Mouse (Mus musculus): ENCODE results near the gene Zfp672.
"Not testable (repeated sequence)": the region's sequence is repeated elsewhere in the genome, so short reads cannot be mapped to it uniquely, and the experiment has no call there.

Zfp672 gene

DNA sequence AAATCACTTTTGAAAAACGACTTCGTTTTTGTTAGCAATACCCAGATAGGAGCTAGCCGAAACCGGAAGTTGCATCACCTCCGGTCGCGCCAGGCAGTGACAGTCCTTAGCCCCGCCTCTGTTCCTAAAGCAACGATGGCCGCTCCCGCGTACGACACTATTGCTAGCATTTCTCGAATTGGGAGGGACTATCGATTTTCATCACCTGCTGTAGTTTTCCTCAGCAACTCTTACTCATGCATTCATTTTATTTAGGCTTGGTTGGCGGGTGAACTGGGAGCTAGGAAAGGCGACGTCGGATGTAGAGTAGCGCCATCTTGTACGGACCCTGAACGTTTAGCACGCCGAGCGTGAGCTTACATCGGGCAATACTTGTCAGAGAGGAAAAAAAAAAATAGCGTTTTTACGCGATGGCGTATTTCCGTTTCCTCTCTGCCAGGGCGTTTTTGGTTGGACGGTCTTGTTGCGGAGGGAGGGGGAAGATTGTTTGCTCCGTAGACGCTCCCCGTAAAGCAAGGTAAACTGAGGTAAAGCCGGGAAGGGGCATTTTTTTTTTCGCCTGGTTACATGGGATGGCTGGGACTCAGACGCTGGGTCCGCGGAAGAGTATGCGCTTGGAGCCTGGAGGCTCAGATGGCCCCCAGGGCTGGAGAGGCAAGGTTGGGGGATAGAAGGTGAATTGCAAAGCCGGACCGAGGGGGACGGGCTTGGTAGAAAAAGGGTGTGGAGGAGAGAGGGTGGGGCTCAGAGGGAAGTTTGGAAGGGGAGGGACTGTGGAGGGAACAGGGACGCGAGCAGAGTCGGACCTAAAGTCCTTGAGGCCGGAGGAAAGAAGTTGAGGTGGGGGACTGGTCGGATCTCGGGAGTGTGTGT, at the start of gene Zfp672, which contains the start of gene Sh3bp5l:
Gene Zfp672, minus strand, starts transcription at position 64 of the 873 bp plus-strand sequence.
Gene Sh3bp5l, plus strand, starts transcription at position 449 of the 873 bp plus-strand sequence.
- in situ Hi-C loops (cut with MboI, MseI): loop anchor here (10.0 kb wide), 1 partner anchor 756 kb away; no protein-coding TSS in a partner anchor

DNA sequence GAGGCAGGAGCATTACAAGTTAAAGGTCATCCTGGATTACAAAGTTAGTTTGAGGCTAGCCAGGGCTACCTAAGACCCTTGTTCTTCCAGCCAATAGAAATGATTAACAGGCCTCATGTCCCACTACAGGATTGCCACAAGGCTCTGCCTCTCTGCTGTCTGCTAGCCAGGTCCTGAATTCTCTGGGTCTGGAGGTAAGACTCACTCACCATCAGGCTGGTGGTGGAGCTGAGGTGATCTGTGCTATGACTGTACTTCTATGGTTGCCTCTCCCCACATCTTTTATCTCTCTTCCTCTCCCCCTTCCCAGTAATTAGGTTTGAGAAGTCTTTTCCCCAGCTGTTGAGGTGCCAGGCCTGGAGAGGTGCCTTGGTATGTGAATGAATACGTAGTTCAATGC, 49.4 kb upstream of the Zfp672 start:
- in situ Hi-C loops (cut with MboI, MseI): no loop called here

DNA sequence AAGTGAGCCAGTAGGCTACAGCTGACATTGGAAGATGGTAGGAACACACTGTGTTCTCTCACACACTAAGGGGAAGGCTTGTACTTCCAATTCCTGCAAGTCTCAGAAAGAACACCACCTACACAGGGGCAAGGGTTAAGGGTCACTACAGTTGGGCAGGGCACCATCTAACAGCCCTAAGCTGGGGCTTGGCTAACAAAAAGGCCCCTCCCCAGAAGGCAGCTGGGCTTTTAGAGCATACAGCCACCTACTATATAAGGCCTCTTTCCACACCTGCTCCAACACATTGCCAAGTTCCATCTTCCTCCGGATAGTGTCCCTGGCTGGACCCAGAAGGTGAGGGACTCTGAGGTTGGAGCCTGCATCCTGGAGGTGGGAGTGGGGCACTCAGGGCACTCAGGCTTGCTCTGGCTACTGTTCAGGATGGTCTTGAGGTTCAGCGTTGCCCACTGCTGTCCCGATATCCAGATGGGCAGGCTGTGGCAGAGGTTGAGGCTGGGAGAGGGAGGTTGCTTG, 48.7 kb upstream of the Zfp672 start, which contains the start of gene Lypd8:
Gene Lypd8, plus strand, starts transcription at position 281 of the 516 bp plus-strand sequence.
- in situ Hi-C loops (cut with MboI, MseI): no loop called here

DNA sequence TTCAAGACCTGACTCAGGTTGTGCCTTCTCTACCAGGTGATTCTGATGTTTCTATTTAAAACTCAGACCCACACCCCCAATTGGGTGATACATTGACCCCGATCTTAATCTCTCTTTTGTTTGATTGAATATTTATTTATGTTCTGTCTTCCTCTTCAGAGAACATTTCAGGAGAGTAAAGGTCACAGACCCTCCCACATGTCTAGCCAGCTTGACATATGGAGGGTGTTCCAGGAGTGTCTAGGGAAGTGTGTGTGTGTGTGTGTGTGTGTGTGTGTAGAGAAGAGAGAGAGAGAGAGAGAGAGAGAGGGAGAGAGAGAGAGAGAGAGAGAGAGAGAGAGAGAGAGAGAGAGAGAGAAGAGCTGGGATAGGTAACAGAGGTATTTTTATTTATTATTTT, 47.5 kb upstream of the Zfp672 start:
- in situ Hi-C loops (cut with MboI, MseI): no loop called here

DNA sequence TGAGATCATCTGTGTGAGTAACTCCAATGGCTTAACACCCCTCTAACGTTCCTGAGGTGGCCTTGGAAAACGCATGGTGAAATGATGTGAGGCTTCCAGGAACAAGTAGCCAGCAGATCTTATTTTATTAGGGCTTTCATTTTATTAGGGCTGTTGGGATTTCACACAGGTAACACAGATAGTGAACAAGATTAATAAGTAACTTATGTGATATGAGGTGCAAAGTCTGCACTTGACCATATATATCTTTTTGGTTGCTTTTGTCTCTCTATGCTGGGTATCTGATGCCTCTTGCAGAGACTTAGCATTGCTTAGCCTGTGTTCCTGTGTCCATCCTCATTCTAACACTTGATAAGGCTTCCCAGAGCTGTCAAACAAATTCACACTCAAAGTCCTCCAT, 47.1 kb upstream of the Zfp672 start:
- in situ Hi-C loops (cut with MboI, MseI): no loop called here

DNA sequence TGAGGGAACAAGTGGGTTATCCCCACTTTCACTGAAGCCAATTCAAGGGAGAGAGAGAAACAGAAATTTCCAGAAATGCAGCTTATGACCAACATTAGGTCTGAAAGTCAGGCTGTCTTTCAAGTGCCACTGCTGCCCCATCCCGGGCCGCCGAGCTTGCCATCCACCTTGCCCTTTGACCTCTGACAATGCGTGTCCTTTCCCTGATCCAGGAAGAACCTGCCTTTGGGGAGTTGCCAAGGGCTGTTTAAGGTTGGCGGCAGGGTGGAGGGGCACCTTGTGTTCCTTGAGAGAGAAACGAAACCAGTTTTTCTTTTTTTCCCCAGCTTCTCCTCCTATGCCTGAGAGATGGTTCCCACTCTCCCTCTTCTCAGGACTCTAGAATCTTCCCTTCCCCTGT, 36.1 kb upstream of the Zfp672 start:
- in situ Hi-C loops (cut with MboI, MseI): not testable (repeated sequence)

DNA sequence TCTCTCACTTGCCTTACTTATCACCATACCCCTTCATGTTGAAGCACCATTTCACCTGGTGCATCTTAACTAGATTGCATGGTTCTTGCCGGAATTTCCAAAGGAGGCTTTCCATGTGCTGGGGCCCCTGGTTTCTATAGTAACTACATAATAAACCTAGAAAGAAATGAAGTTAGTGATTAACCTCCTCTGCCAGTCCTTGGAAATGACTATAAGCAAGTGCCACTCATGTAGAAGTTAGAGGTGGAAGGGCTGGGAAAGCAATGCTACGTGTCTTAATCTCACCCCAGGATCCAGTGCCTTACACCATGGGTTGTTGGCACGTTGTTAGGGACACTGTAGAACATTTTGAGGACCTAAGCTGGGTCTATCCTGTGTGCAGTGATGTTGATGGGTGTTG, 34.3 kb upstream of the Zfp672 start:
- in situ Hi-C loops (cut with MboI, MseI): no loop called here

DNA sequence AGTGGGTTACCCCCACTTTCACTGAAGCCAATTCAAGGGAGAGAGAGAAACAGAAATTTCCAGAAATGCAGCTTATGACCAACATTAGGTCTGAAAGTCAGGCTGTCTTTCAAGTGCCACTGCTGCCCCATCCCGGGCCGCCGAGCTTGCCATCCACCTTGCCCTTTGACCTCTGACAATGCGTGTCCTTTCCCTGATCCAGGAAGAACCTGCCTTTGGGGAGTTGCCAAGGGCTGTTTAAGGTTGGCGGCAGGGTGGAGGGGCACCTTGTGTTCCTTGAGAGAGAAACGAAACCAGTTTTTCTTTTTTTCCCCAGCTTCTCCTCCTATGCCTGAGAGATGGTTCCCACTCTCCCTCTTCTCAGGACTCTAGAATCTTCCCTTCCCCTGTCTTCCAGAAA, 32.4 kb upstream of the Zfp672 start:
- in situ Hi-C loops (cut with MboI, MseI): not testable (repeated sequence)

DNA sequence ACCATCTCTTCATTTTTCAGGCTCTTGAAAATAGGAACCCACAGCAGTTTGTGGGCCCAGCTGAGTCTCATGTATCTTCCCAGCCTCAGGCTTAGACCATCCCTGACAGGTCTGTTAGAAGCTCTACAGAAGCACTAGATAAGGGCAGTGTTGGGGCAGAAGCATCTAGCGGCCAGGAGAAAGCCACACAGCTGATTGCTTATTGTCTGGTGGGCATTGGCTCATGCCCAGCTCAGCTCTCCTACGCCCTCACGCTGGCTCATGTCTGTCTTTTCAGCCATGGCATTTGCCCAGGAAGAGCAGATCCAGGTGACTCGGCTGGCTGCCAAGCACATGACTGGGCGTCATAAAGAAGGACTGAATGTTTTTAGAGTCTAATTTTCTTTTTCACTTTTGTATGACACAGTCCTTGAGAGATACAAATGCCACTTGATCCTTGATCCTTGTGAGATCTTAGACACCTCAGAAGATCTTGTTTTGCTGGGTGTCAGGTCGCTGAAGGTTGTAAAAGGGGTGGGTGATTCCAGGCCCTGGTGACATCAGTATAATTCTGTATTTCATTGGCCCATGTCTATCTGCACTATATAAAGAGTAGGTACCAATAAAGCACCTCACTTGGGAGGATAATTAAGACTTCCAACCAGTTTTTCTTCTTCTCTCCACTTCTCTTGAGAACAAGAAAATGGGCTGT, 27.9 kb upstream of the Zfp672 start:
- in situ Hi-C loops (cut with MboI, MseI): no loop called here

DNA sequence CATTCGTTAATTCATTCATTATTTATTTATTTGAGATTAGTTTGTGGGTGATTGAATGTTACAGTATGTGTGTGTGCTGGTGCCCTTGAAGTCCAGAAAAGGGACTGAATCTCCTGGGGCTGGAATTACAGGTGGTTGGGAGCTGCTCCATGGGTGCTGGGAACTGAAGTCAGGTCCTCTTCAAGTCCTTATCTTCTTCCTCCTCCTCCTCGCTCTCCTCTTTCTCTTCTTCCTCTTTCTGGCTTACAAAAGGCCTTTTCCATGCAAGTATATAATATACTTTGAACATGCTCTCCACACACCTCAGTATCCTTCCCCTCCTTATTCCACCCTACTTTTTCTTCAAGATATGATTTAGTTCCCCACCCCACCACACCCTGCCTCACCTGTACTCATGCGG, 26.9 kb upstream of the Zfp672 start:
- in situ Hi-C loops (cut with MboI, MseI): no loop called here

DNA sequence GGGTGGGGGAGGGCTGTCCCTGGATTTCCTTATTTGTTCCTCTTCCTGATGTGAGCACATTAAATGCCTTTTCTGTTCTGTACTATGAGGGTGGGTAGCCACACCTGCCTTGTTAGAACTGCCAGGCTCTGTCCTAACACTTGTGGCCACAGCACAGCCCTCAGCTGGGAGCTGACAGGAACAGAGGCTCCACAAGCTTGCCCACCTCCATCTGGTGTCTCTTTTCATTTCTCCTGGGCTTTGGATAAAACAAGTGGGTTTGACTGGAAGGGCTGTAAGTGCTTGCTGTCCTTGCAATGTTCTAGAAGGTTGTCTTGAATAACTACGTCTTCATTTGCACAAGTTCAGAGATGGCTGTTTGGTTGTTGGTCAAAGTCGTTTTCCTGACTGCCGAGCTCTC, 24.8 kb upstream of the Zfp672 start:
- in situ Hi-C loops (cut with MboI, MseI): no loop called here

DNA sequence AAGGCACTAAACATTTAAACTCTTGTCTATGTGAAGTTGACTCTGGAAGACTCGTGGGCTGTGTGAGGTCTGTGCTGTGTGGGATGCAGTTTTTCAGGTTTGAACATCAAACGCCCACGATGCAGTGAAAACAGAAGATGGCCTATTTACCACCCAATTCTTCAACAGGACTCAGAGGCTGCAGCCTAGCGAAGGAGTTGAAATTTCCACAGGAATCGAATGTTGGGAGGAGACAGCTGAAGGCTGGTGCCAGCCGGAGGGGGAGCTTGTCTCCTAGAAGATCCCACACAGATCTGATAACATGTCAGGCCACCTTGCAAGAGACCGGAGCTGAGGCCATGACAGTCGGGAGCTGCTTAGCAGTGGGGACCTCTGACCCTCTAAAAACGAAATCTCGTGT, 24.3 kb upstream of the Zfp672 start:
- in situ Hi-C loops (cut with MboI, MseI): no loop called here

DNA sequence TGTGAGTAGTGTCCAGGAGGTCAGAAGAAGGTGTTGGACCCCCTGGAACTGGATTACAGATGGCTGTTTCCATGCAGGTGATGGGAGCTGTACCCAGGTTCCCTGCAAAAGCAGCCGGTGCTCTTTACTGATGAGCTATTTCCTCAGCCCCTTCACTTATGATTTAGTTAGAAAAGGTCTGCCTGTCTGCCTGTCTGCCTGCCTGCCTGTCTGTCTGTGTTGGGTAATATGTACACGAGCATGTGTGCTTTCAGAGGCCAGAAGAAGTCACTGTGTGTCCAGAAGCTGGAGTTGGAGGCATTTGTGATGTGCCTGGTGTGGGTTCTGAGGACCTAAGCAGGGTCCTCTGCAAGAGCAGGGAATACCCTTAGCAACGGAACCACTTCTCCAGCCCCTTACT, 23.6 kb upstream of the Zfp672 start:
- in situ Hi-C loops (cut with MboI, MseI): no loop called here

DNA sequence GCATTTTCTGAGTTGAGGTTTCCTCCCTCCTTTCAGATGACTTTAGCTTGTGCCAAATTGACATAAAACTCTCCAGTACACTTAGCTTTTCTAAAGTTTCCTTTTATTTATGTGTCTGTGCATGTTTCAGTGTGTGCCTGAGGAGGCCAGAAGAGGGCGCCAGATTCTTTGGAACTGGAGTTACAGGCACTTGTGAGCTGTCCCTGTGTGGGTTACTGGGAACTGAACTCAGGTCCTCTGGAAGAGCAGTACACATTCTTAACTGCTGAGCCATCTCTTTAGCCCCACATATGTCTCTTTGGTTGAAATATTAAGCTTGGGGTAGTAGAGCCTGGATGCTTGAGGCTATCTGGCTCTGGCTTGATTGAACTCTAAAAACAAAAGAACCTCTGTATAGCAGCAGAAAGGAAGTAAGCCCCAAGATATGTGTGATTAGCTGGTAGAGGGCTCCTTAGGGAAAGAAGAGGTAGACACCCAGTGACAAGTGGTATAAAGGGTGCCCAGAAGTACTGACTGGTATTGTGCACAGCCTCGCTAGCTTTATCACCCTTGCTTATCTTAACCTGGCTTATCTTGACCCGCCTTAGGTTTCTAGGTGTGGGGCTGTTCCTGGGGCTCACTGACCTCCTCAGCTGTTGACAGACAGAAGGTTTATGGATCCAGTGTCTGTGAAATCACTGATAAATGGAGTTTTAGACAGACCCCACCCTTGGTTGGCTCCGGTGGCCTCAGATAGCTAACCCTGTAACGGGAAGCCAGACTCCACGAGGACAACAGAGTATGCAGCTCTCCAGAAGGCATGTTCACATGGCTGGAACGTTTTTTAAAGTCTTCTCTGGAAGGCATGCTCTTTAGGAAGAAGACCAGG, 22.8 kb upstream of the Zfp672 start:
- in situ Hi-C loops (cut with MboI, MseI): no loop called here

DNA sequence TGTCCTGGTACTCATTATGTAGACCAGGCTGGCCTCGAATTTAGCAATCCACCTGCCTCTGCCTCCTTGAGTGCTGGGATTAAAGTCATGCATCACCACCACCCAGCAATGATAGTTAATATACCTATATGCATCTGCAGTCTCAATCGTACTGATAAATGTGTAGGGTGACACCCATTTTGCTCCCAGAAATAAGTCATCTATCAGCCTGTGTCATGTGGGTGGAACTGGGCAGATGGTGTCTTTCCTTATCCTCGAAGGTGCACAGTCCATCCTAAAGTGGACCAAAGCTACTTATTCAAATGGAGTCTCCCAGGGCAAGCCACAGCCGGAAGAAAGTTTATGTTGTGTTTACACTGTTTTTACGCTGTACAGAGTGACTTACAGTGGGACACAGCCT, 21.0 kb upstream of the Zfp672 start:
- in situ Hi-C loops (cut with MboI, MseI): no loop called here

DNA sequence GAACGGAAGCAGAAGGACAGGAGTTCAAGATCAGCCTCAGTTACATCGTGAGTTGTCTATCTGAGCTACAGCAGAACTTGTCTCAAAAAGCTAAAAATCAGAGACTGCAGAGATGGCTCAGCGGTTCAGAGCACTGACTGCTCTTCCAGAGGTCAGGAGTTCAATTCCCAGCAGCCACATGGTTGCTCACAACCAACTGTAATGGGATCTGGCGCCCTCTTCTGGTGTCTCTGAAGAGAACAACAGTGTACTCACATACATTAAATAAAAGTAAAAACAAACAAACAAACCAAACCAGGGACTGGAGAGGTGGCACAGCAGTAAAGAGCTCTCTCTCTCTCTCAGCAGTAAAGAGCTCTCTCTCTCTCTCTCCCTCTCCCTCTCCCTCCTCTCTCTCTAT, 20.5 kb upstream of the Zfp672 start:
- in situ Hi-C loops (cut with MboI, MseI): no loop called here

DNA sequence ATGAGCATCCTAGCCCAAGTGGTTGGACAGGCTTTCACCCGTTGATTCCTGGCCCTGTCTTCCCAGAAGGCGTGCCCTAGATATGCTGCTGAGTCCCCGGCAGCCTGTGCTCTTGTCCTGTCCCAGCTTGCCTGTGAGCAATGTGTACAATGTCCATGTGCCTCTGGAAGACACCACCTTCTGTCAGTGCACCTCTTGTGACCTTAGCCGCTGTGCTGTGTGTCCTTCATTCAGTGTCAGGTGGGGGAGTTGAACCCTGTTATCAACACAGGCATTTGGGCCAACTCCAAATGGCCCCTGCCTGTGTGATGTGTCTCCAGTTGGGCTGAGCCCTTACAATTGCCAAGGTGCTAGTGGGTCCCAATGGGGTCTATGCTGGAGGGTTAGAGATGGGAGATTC, 16.6 kb upstream of the Zfp672 start:
- in situ Hi-C loops (cut with MboI, MseI): no loop called here

DNA sequence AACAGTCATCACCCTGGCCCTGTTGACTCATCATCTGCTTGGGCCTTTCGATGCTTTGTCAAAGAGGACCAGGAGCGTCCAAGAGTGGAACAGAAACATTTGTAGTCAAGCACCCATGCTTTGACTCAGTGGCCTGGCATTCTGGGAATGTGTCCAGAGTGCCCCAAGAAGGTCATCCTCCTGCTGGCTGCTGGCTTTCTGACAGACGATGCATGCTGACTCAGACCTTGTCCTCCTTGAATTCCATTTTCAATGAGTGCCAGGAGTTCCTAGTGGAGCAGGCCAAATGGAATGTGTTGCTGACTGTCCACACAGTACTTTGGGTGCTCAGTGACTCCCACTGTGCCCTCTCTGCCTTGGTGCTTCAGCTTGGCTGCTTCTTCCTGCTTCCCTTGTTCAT, 4.6 kb upstream of the Zfp672 start:
- in situ Hi-C loops (cut with MboI, MseI): loop anchor here (10.0 kb wide), 1 partner anchor 760 kb away; no protein-coding TSS in a partner anchor

DNA sequence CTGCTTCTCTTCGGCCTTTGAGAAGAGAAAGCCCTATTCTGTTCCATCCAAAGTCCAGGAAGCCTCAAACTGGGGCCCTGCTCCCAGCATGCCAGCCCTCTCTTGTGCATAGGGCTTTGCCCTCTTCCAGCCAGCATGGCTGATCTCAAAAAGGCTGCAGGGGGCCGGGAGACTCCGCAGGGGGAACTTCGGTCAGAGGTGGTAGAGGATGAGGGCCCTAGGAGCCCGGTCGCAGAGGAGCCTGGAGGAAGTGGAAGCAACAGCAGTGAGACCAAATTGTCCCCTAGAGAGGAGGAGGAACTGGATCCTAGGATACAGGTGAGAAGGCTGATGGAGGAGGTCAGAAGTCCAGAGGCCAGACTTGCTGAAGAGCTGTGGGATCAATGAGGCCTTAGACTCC, 1.4 kb upstream of the Zfp672 start:
- in situ Hi-C loops (cut with MboI, MseI): loop anchor here (10.0 kb wide), 1 partner anchor 757 kb away; no protein-coding TSS in a partner anchor

DNA sequence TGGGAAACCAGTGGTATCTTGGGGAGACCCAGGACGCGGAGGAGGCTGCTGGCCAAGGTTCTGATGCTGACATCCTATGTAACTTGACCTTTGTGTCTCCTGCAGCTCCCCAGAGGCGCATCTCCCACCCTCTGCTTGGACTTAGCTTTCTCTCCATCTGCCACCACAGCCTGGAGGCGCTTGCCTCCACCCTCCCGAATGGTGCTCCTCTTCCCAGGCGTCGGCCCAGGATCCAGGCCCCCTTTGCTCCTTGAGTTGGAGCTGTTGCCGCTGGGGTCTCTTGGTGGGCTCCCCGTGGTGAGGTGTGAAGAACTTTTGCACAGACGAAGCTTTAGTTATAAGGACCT, 983 bp upstream of the Zfp672 start:
- in situ Hi-C loops (cut with MboI, MseI): loop anchor here (10.0 kb wide), 1 partner anchor 756 kb away; no protein-coding TSS in a partner anchor

DNA sequence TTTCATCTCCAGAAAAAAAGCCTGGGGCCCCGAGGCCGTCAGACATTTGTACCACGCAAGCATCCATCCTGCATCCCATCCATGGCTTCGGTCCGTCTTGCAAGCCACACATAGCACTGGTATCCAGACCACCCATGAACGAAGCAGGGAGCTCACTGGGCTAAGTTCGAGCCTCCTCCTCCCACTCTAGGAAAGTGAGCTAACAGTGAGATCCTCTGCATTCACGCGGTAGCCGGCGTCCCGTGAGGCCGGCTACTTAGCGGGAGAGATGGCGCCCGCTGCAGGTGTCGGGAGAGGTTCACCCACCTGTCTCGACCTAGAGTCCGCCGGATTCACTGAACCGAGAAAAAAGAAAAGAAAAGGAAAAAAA, 248 bp downstream of the Zfp672 start:
- in situ Hi-C loops (cut with MboI, MseI): loop anchor here (10.0 kb wide), 1 partner anchor 755 kb away; no protein-coding TSS in a partner anchor

DNA sequence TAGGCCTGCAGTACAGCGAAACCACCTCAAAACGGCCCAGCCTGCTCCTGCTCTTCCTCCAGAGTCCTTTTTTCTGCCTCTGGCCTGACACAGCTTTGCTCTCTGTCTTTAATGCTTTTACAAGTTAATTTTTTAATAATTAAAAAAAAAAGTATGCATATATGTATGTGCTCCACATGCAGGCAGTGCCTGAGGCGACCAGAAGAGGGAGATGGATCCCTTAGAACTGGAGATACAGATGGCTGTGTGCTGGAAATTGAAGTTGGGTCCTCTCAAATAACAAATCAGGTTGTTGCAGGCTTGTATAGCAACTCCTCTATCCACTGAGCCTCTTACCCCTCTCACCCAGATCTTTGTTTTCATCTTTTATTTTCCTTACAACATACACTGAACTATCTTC, 3.4 kb downstream of the Zfp672 start:
- in situ Hi-C loops (cut with MboI, MseI): no loop called here

Measured in T-helper 1 cell (primary cell).